Mouse (Mus musculus): ENCODE data around the gene Arhgef11. TPM values are rescaled to one million over a fixed set of nuclear protein-coding genes. Genes with fewer than 3 reads are reported as not detected.

Gene Arhgef11
- polyA plus RNA-seq, 1 experiment from 2014 or later, result 15.1 TPM

DNA sequence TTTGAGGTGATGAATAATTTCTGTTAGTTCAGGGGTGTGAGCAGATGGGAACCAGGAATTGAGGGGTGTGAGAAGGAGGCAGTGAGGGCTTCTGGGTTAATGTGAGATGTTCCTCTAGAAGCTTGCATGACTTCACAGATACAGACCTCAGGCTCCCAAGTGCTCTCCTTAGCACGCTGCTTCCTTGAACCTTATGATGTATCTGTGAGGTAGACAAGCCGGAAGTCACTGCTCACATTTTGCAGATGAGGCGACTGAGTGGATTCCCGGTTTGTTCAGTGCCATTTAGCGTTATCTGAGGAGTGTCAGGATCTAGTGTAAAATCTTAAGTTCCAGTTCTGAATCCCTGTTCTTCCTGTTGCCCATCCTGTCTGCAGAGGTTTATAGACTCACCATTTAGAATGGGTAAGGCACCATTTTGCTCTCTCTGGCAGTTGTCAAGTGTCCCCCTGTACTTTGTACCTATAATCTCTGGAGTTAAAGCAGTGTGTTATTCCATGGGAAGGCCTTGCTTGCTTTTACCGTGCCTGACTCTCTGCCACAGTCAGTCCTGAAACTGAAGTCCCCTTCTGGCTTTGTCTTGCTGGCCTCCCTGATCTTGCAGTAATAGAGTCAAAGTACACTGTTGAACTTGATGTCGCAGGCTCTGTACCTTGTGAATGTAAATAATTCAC, 3.0 kb downstream of the Arhgef11 start:
- Histone ChIP-seq H3K4me3 (peak overlapping the region; percentile 33), H3K9ac (peak overlapping the region; percentile 55), H3K27ac (ENCODE audit: poor library complexity, severe bottlenecking) (no peak overlapping the region), H3K9me3 (replicated peaks) (no peaks in the 10 kb centered on the region), H3K27me3 (replicated peaks) (no peaks in the 10 kb centered on the region), H3K4me1 (replicated peaks) (peaks cover 45% of the 10 kb centered on the region), H3K4me2 (peak overlapping the region; percentile 99), H3K36me3 (no peaks in the 10 kb centered on the region)
- WGBS, result 51% methylated on average over 7 of the region's 7 CpGs
- no peak for ATAC-seq (ENCODE audit: insufficient number of reproducible peaks, low FRiP score)

DNA sequence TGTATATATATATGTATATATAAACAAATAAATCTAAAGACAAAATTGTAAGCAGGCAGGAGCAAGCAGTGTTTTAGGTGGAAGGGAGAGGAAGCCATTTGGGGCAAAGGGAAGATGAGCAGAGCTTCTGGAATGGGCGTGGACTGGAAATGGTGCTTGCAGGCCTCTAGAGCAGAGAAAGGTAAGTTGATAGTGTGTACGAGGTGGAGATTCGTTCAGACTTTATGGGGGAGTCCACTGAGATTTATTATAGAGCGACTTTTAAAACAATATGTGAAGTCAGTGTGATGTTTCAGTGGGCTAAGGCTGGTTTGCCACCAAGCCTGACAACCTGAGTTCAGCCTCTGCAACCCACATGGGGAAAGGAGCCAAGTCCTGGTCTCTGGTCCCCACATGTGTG, 7.5 kb downstream of the Arhgef11 start:
- H3K4me1 ChIP-seq (replicated peaks), result peaks cover 24% of the 10 kb centered on the region
- H3K27ac ChIP-seq (ENCODE audit: poor library complexity, severe bottlenecking), result no peak overlapping the region
- no peak overlapping the region for H3K4me3 ChIP-seq
- H3K9me3 ChIP-seq (replicated peaks), result no peaks in the 10 kb centered on the region
- H3K4me2 ChIP-seq, result no peak overlapping the region
- 85% methylated on average over 4 of the region's 4 CpGs for WGBS
- no peak overlapping the region for H3K9ac ChIP-seq
- ATAC-seq (ENCODE audit: insufficient number of reproducible peaks, low FRiP score), result no peak
- 0 out of 2 replicates have a peak, but pooled peaks cover 3% of the 10 kb centered on the region for H3K36me3 ChIP-seq
- H3K27me3 ChIP-seq (replicated peaks), result no peaks in the 10 kb centered on the region

DNA sequence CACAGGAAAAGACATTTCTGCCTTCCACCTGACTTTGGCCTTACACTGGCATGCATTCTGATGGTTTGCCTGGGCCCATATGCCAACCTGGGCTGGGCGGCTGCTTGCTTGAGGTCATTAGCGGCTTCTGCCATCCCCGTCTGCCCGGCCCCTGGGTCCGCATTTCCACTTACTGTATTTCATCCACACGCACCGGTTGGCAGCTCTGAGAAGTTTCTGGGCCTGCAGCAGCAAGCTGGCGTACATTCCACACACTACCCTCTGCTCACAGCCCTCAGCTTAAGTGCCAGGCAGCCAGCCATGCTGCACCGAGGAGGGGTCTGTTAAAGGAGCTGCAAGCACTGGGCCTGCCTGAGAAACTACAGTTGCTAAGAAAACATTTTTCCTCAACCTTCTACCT, 13.5 kb downstream of the Arhgef11 start:
- Histone ChIP-seq H3K9me3 (replicated peaks) (no peaks in the 10 kb centered on the region), H3K27ac (ENCODE audit: poor library complexity, severe bottlenecking) (no peak overlapping the region; the same call in 1 of the 2 replicates), H3K4me2 (no peak overlapping the region), H3K9ac (no peak overlapping the region), H3K4me3 (no peak overlapping the region), H3K27me3 (replicated peaks) (no peaks in the 10 kb centered on the region), H3K36me3 (0 out of 2 replicates have a peak, but pooled peaks cover 3% of the 10 kb centered on the region), H3K4me1 (replicated peaks) (peaks cover 17% of the 10 kb centered on the region)
- 71% methylated on average over 9 of the region's 9 CpGs for WGBS
- no peak for ATAC-seq (ENCODE audit: insufficient number of reproducible peaks, low FRiP score)

DNA sequence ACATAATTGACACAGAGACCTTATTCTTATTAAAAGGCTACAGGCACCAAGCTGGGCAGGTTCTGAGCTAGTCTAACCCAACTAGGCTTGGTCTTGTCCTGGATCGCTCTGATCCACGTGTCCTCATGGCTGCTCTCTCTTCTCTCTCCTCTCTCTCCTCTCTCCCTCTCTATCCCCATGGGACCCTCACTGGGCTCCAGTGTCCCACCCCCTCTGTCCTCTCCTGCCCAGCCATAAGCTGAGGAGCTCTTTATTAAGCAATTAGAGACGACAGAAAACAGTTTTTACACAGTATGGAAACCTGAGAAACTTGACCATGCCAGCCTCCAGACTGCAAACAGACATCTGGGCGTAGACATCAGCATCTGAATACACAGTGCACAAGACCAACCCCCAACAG, 14.0 kb downstream of the Arhgef11 start:
- 78% methylated on average over 4 of the region's 4 CpGs for WGBS
- H3K27me3 ChIP-seq (replicated peaks), result no peaks in the 10 kb centered on the region

DNA sequence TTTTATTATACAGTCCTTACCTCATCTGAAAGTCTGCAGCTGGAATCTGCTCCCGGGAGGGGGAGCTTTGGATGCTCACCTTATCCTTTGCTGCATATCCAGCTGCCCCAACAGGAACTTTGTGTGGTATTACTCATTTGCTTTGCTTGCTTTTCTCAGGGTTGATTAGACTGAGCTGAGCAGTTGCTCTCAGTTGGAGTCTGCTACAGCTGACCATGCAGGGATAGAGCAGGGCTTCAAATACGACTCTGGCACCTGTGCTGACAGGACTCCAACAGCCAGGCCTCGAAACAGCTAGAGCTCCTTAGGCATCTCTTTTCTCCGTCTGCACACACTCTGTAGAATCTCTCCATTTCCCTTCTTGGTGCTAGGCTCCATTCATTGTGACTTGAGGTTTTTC, 18.2 kb downstream of the Arhgef11 start:
- Histone ChIP-seq H3K9me3 (replicated peaks) (no peaks in the 10 kb centered on the region), H3K27me3 (replicated peaks) (no peaks in the 10 kb centered on the region), H3K9ac (no peak overlapping the region), H3K4me3 (no peak overlapping the region), H3K27ac (ENCODE audit: poor library complexity, severe bottlenecking) (no peak overlapping the region), H3K36me3 (peaks cover 4% of the 10 kb centered on the region), H3K4me2 (no peak overlapping the region), H3K4me1 (replicated peaks) (peaks cover 26% of the 10 kb centered on the region)
- WGBS, result 60% methylated on average over 4 of the region's 4 CpGs
- ATAC-seq (ENCODE audit: insufficient number of reproducible peaks, low FRiP score), result no peak

More for the DNA sequence above, 14.0 kb downstream of the Arhgef11 start:
- no peak overlapping the region for H3K4me2 ChIP-seq
- no peak overlapping the region for H3K9ac ChIP-seq
- no peak for ATAC-seq (ENCODE audit: insufficient number of reproducible peaks, low FRiP score)
- H3K9me3 ChIP-seq (replicated peaks), result no peaks in the 10 kb centered on the region
- H3K36me3 ChIP-seq, result 0 out of 2 replicates have a peak, but pooled peaks cover 3% of the 10 kb centered on the region
- H3K27ac ChIP-seq (ENCODE audit: poor library complexity, severe bottlenecking), result no peak overlapping the region
- H3K4me1 ChIP-seq (replicated peaks), result peaks cover 20% of the 10 kb centered on the region
- H3K4me3 ChIP-seq, result no peak overlapping the region

DNA sequence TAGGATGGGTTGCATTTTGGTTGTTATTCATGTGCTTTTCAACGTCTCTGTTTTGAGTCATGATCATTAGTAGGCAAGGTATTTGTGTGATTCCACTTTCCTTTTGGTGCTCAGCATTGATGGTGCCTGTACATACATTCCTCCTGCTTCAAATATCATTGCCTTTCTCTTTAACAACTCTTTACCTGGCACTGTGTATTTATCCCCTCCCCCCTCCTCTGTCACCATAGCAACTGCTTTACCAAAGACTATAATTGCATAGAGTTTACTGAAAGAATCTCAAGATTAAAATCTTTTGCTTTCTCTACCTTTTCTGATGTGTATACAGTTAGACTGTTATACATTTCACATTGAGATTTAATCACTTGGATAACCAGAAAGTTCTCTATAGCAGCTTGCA, 26.1 kb downstream of the Arhgef11 start:
- H3K27me3 ChIP-seq (replicated peaks), result no peaks in the 10 kb centered on the region
- ATAC-seq (ENCODE audit: insufficient number of reproducible peaks, low FRiP score), result no peak
- WGBS, result 68% methylated on average over 1 of the region's 1 CpGs
- peaks cover 3% of the 10 kb centered on the region for H3K4me1 ChIP-seq (replicated peaks)
- H3K9ac ChIP-seq, result no peak overlapping the region
- H3K36me3 ChIP-seq, result peaks cover 13% of the 10 kb centered on the region
- H3K4me2 ChIP-seq, result no peak overlapping the region
- no peaks in the 10 kb centered on the region for H3K9me3 ChIP-seq (replicated peaks)
- no peak overlapping the region for H3K4me3 ChIP-seq
- H3K27ac ChIP-seq (ENCODE audit: poor library complexity, severe bottlenecking), result no peak overlapping the region

DNA sequence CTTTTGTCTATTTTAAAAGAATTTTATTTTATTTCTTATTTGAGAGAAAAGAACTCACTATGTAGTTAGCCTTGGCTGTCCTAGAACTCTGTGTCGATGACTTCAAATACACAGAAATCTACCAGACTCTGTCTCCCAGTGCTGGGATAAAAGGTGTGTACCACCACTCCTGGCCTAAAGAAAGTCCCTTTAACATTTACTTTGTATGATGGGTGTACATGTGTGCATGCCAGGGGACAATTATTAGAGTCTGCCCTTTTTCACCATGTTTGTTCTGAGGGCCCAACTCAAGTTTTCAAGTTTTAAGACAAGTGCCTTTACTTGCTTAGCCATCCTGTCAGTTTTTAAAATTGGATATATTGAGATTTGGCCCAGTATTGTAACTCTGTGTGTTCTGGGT, 28.8 kb downstream of the Arhgef11 start:
- ATAC-seq (ENCODE audit: insufficient number of reproducible peaks, low FRiP score), result no peak
- 94% methylated on average over 1 of the region's 1 CpGs for WGBS
- H3K4me3 ChIP-seq, result no peak overlapping the region
- no peak overlapping the region for H3K4me2 ChIP-seq
- no peak overlapping the region for H3K27ac ChIP-seq (ENCODE audit: poor library complexity, severe bottlenecking)
- H3K9me3 ChIP-seq (replicated peaks), result no peaks in the 10 kb centered on the region
- H3K27me3 ChIP-seq (replicated peaks), result no peaks in the 10 kb centered on the region
- H3K4me1 ChIP-seq (replicated peaks), result no peaks in the 10 kb centered on the region
- peaks cover 3% of the 10 kb centered on the region; the same call in 1 of the 2 replicates for H3K36me3 ChIP-seq
- H3K9ac ChIP-seq, result no peak overlapping the region

DNA sequence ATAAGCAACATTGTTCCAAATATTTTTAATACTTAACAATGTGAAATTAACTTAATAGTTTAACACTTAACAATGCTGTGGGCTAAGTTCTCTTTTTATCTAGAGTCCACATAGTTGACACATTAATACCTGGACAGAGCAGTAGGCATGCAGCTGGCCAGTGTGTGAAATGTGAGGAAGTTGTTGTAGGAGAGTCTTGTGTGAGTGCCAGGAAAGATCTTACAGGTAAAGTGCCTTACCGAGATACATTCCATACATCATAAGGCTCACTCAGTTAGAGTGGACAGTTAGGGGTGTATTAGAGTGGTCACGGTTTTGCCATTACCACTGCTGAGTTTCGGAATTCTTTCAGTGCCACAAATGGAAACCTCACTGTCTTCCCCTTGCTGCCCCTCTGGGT, 31.7 kb downstream of the Arhgef11 start:
- Histone ChIP-seq H3K4me3 (no peak overlapping the region), H3K27me3 (replicated peaks) (no peaks in the 10 kb centered on the region)

DNA sequence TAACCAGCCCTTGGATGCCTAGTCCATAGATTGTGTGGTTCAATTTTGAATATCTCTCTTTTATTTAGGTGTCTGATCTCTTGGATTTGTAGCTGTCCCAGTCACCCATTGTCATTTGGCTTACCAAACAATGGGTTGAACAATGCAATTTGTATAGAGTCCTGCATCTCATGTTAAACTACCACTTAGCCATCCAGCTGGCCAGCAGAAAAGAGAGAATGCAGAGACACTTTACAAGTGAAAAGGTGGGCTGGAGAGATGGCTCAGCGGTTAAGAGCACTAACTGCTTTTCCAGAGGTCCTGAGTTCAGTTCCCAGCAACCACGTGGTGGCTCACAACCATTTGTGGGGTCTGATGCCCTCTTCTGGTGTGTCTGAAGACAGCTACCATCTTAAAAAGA, 41.0 kb downstream of the Arhgef11 start:
- Histone ChIP-seq H3K4me2 (no peak overlapping the region), H3K36me3 (no peaks in the 10 kb centered on the region), H3K9ac (no peak overlapping the region), H3K27ac (ENCODE audit: poor library complexity, severe bottlenecking) (no peak overlapping the region), H3K4me3 (no peak overlapping the region), H3K4me1 (replicated peaks) (peaks cover 10% of the 10 kb centered on the region), H3K27me3 (replicated peaks) (no peaks in the 10 kb centered on the region), H3K9me3 (replicated peaks) (no peaks in the 10 kb centered on the region)
- 69% methylated on average over 2 of the region's 2 CpGs for WGBS
- no peak for ATAC-seq (ENCODE audit: insufficient number of reproducible peaks, low FRiP score)

More for the DNA sequence above, 31.7 kb downstream of the Arhgef11 start:
- no peak for ATAC-seq (ENCODE audit: insufficient number of reproducible peaks, low FRiP score)
- Histone ChIP-seq H3K9me3 (replicated peaks) (no peaks in the 10 kb centered on the region), H3K27ac (ENCODE audit: poor library complexity, severe bottlenecking) (no peak overlapping the region), H3K9ac (no peak overlapping the region), H3K36me3 (peaks cover 3% of the 10 kb centered on the region; the same call in 1 of the 2 replicates), H3K4me1 (replicated peaks) (no peaks in the 10 kb centered on the region), H3K4me2 (no peak overlapping the region)
- 86% methylated on average over 3 of the region's 3 CpGs for WGBS

DNA sequence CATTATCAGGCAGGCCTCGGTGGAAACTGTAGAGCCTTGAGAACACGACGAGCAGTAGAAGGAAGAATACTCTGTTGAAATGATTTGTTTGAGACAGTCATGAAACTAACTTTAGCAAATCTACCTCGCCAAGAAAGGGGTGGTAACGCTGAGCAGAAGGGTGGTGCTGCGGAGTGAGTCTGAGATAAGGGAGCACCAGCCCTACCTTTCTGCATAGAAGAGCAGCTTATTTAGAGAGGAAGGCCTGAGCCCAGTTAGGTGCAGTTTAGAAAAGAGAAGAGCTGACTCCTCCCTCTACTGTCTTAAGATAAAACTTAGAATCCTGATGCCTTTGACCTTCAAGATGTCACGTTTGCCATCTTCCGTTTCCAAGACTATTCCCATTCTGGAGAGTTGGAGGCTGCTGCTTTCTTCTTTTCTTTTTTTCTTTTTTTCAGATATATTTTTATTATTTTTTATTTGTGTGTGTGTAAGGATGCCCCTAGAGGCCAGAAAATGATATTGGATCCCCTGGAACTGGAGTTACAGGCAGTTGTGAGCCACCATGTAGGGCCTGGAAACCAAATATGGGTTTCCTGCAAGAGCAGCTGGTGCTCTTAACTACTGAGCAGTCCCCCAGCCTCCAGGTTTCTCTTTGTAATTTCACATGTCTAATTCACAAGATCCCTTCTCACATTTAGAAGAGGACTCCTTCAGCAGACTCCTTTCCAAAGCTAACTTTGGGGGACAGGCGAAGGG, 42.5 kb downstream of the Arhgef11 start:
- Histone ChIP-seq H3K9ac (no peak overlapping the region), H3K36me3 (no peaks in the 10 kb centered on the region), H3K4me3 (no peak overlapping the region), H3K27me3 (replicated peaks) (no peaks in the 10 kb centered on the region), H3K4me1 (replicated peaks) (peaks cover 10% of the 10 kb centered on the region), H3K27ac (ENCODE audit: poor library complexity, severe bottlenecking) (no peak overlapping the region), H3K4me2 (no peak overlapping the region), H3K9me3 (replicated peaks) (no peaks in the 10 kb centered on the region)
- no peak for ATAC-seq (ENCODE audit: insufficient number of reproducible peaks, low FRiP score)
- WGBS, result 71% methylated on average over 9 of the region's 9 CpGs

DNA sequence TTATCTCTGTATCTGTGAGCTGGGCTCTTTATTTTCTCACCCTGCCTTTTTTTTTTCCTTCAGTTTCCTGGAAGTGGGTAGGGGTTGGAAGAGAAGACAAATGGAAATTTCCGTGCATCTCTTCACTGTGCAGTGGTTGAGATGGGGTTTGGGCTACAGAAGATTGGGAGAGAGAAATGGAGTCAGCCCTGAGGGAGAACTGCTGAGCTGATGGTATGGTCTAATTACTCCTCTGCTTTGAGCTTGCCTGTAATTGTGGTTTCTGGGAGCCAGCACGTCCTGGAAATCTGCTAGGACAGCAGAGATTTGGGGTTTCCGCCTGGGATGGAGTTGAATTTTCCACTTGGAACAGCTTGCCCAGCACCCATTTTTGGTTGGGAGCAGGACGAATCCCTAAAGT, 43.1 kb downstream of the Arhgef11 start:
- no peak overlapping the region for H3K4me3 ChIP-seq
- WGBS, result 76% methylated on average over 4 of the region's 4 CpGs
- H3K27ac ChIP-seq (ENCODE audit: poor library complexity, severe bottlenecking), result no peak overlapping the region
- no peak overlapping the region for H3K4me2 ChIP-seq
- no peak overlapping the region for H3K9ac ChIP-seq
- H3K27me3 ChIP-seq (replicated peaks), result no peaks in the 10 kb centered on the region
- H3K9me3 ChIP-seq (replicated peaks), result no peaks in the 10 kb centered on the region
- H3K4me1 ChIP-seq (replicated peaks), result peaks cover 10% of the 10 kb centered on the region
- no peak for ATAC-seq (ENCODE audit: insufficient number of reproducible peaks, low FRiP score)
- no peaks in the 10 kb centered on the region for H3K36me3 ChIP-seq

Data from heart, embryonic 12.5 days (tissue).